In genomic region chr2:58516000-58516399, GRCm38 (mm10) we compare ENCODE assay signal across 12 mouse cellular contexts. TPM values are rescaled to one million over a fixed set of nuclear protein-coding genes. Genes with fewer than 3 reads are reported as not detected.
DNase-seq lines count a peak whose midpoint lies in the region; ATAC-seq and TF ChIP-seq lines count a peak whose summit lies in the region.
"Had no signal": no experiment of that assay in that cellular context is flagged by ENCODE, and none has a peak within 500 bp of the region (broad histone marks: within the 10 kb centered on the region; RNA-seq: fewer than 3 reads in every experiment).

No protein-coding gene starts in this region.

- H3K9ac ChIP-seq in forebrain, postnatal 0 days = no peak overlapping the region
- H3K9ac ChIP-seq in forebrain, embryonic 11.5 days (ENCODE audit: low read length) = no peak overlapping the region
- H3K9ac ChIP-seq in kidney, postnatal 0 days (ENCODE audit: low read depth, low read length) = no peak overlapping the region
- H3K9ac ChIP-seq in limb, embryonic 15.5 days = no peak overlapping the region

- no peaks in the 10 kb centered on the region for H3K36me3 ChIP-seq in forebrain, postnatal 0 days (ENCODE audit: insufficient read depth)
- H3K36me3 ChIP-seq in forebrain, embryonic 11.5 days (ENCODE audit: control insufficient read depth, insufficient read depth, low read length) = no peaks in the 10 kb centered on the region
- no peaks in the 10 kb centered on the region for H3K36me3 ChIP-seq in kidney, postnatal 0 days (ENCODE audit: insufficient read depth, low read length)
- 0 out of 2 replicates have a peak, but pooled peaks cover 4% of the 10 kb centered on the region for H3K36me3 ChIP-seq in limb, embryonic 15.5 days

- no peak for TF ChIP-seq CTCF in forebrain, postnatal 0 days (IDR thresholded peaks at IDR 0.05; ENCODE audit: low read depth)
- TF ChIP-seq CTCF in kidney, postnatal 0 days (IDR thresholded peaks at IDR 0.05; ENCODE audit: low read depth) = no peak

- no peak overlapping the region for H3K27ac ChIP-seq in forebrain, postnatal 0 days (ENCODE audit: low read depth, low read length)
- H3K27ac ChIP-seq in forebrain, embryonic 11.5 days (ENCODE audit: low read depth, low read length) = no peak overlapping the region
- peak overlapping the region; percentile 50; the same call in 1 of the 2 replicates for H3K27ac ChIP-seq in kidney, postnatal 0 days
- peak overlapping the region; percentile 55 for H3K27ac ChIP-seq in limb, embryonic 15.5 days

- no peak overlapping the region for H3K4me3 ChIP-seq in forebrain, postnatal 0 days (ENCODE audit: low read depth, low read length)
- H3K4me3 ChIP-seq in forebrain, embryonic 11.5 days (ENCODE audit: low read depth, low read length) = no peak overlapping the region
- H3K4me3 ChIP-seq in kidney, postnatal 0 days (replicated peaks; ENCODE audit: low read depth, low read length) = no peak overlapping the region
- no peak overlapping the region for H3K4me3 ChIP-seq in limb, embryonic 15.5 days

- H3K9me3 ChIP-seq in forebrain, postnatal 0 days (ENCODE audit: low read length) = no peaks in the 10 kb centered on the region
- no peaks in the 10 kb centered on the region for H3K9me3 ChIP-seq in forebrain, embryonic 11.5 days (ENCODE audit: control insufficient read depth, low read length)
- no peaks in the 10 kb centered on the region for H3K9me3 ChIP-seq in kidney, postnatal 0 days (replicated peaks; ENCODE audit: low read length)
- H3K9me3 ChIP-seq in limb, embryonic 15.5 days = no peaks in the 10 kb centered on the region

- H3K4me1 ChIP-seq in forebrain, postnatal 0 days (ENCODE audit: insufficient read depth) = peaks cover 4% of the 10 kb centered on the region; the same call in 1 of the 2 replicates
- no peaks in the 10 kb centered on the region for H3K4me1 ChIP-seq in forebrain, embryonic 11.5 days (replicated peaks; ENCODE audit: control insufficient read depth, insufficient read depth, low read length)
- peaks cover 5% of the 10 kb centered on the region; the same call in 1 of the 2 replicates for H3K4me1 ChIP-seq in kidney, postnatal 0 days (replicated peaks; ENCODE audit: insufficient read depth, low read length)
- H3K4me1 ChIP-seq in limb, embryonic 15.5 days = peaks cover 27% of the 10 kb centered on the region

- ATAC-seq in forebrain, postnatal 0 days = peak; percentile 21; the same call in 1 of the 2 replicates
- no peak for ATAC-seq in forebrain, embryonic 11.5 days (replicated peaks; ENCODE audit: low FRiP score)
- no peak for ATAC-seq in kidney, postnatal 0 days (replicated peaks; ENCODE audit: low FRiP score, low read depth)
- ATAC-seq in limb, embryonic 15.5 days (ENCODE audit: insufficient number of reproducible peaks, low FRiP score, low TSS enrichment, low read depth) = no peak

- H3K4me2 ChIP-seq in forebrain, postnatal 0 days (ENCODE audit: low read depth) = no peak overlapping the region
- no peak overlapping the region for H3K4me2 ChIP-seq in forebrain, embryonic 11.5 days (ENCODE audit: low read depth, low read length, severe bottlenecking)
- peak overlapping the region; percentile 41 for H3K4me2 ChIP-seq in kidney, postnatal 0 days (ENCODE audit: low read length)
- H3K4me2 ChIP-seq in limb, embryonic 15.5 days = no peak overlapping the region

- 42% methylated on average over 15 of the region's 15 CpGs for WGBS in forebrain, postnatal 0 days
- 57% methylated on average over 15 of the region's 15 CpGs for WGBS in forebrain, embryonic 11.5 days
- WGBS in kidney, postnatal 0 days = 33% methylated on average over 15 of the region's 15 CpGs
- WGBS in limb, embryonic 15.5 days = 44% methylated on average over 15 of the region's 15 CpGs

- H3K27me3 ChIP-seq in forebrain, postnatal 0 days (ENCODE audit: insufficient read depth, low read length) = no peaks in the 10 kb centered on the region
- H3K27me3 ChIP-seq in forebrain, embryonic 11.5 days (ENCODE audit: control insufficient read depth, insufficient read depth, low read length) = no peaks in the 10 kb centered on the region
- no peaks in the 10 kb centered on the region for H3K27me3 ChIP-seq in kidney, postnatal 0 days (ENCODE audit: insufficient read depth, low read length)
- H3K27me3 ChIP-seq in limb, embryonic 15.5 days = no peaks in the 10 kb centered on the region

- DNase-seq in forebrain, postnatal 0 days = no peak
- DNase-seq in forebrain, embryonic 11.5 days (ENCODE audit: low spot score) = no peak
- DNase-seq in kidney, postnatal 0 days (ENCODE audit: low spot score) = peak; percentile 19
- no peak for DNase-seq in kidney, postnatal 10 days
- DNase-seq in ZHBTc4 (ENCODE audit: low read depth, low spot score) = peak; percentile 71
- DNase-seq in gastrocnemius, postnatal 25 days = no peak
- DNase-seq in right cerebral cortex, adult 2 months (ENCODE audit: low spot score in 2 of 2) = no peak
- DNase-seq: layer of hippocampus, adult 9-11 months; spleen, adult 18-20 months had no signal

RNA-seq across cellular contexts. Expression of gene Gm17409, which starts 46.1 kb away (rescaled TPM):
- not detected in 2 replicates for total RNA-seq in forebrain, postnatal 0 days (2014; rRNA removed)
- polyA plus RNA-seq in forebrain, postnatal 0 days (2015; fragmentation: Nextera tagmentation; extraction: Ambion mirVana) = not detected in 2 replicates
- polyA plus RNA-seq in forebrain, embryonic 11.5 days (2014; fragmentation: Nextera tagmentation; extraction: Ambion mirVana) = not detected in 2 replicates
- not detected in 2 replicates for polyA plus RNA-seq in kidney, postnatal 0 days (2015; fragmentation: Nextera tagmentation; extraction: Ambion mirVana)
- not detected in 2 replicates for polyA plus RNA-seq in limb, embryonic 15.5 days (2015; fragmentation: Nextera tagmentation; extraction: Ambion mirVana)
- not detected for total RNA-seq in gastrocnemius, postnatal 25 days (2021)
- total RNA-seq: hematopoietic stem cell, adult 5-6 weeks had no signal
- polyA plus RNA-seq: thymus, postnatal 0 days had no signal

RNA-seq across cellular contexts. Expression of gene Acvr1, which starts 51.0 kb away (rescaled TPM):
- total RNA-seq in forebrain, postnatal 0 days (2014; rRNA removed) = 14.8 and 16.4 TPM in 2 replicates
- polyA plus RNA-seq in forebrain, postnatal 0 days (2015; fragmentation: Nextera tagmentation; extraction: Ambion mirVana) = 5.6 and 6.4 TPM in 2 replicates
- 5.1 and 5.9 TPM in 2 replicates for polyA plus RNA-seq in forebrain, embryonic 11.5 days (2014; fragmentation: Nextera tagmentation; extraction: Ambion mirVana)
- 5.4 and 5.5 TPM in 2 replicates for polyA plus RNA-seq in kidney, postnatal 0 days (2015; fragmentation: Nextera tagmentation; extraction: Ambion mirVana)
- polyA plus RNA-seq in limb, embryonic 15.5 days (2015; fragmentation: Nextera tagmentation; extraction: Ambion mirVana) = 8.1 and 8.7 TPM in 2 replicates
- 10 to 100 TPM; 12.4 to 16.2 TPM for total RNA-seq in gastrocnemius, postnatal 25 days (2021)

RNA-seq across cellular contexts. Expression of gene Upp2, which starts 51.1 kb away (rescaled TPM):
- 12.6 and 19.9 TPM in 2 replicates for total RNA-seq in forebrain, postnatal 0 days (2014; rRNA removed)
- 10.8 and 12.5 TPM in 2 replicates for polyA plus RNA-seq in forebrain, postnatal 0 days (2015; fragmentation: Nextera tagmentation; extraction: Ambion mirVana)
- polyA plus RNA-seq in forebrain, embryonic 11.5 days (2014; fragmentation: Nextera tagmentation; extraction: Ambion mirVana) = 4.9 and 7.5 TPM in 2 replicates
- 9.6 and 10.4 TPM in 2 replicates for polyA plus RNA-seq in kidney, postnatal 0 days (2015; fragmentation: Nextera tagmentation; extraction: Ambion mirVana)
- polyA plus RNA-seq in limb, embryonic 15.5 days (2015; fragmentation: Nextera tagmentation; extraction: Ambion mirVana) = 7.0 and 8.2 TPM in 2 replicates
- 1 to 10 TPM; 1.9 to 2.4 TPM for total RNA-seq in gastrocnemius, postnatal 25 days (2021)
- total RNA-seq: hematopoietic stem cell, adult 5-6 weeks had no signal

Comparison
In these comparisons a context has a peak if more than half of its experiments do, and no peak if none do; other contexts are left out.
1. DNase-seq: peak in kidney, postnatal 0 days (single experiment) and ZHBTc4 (single experiment); none in forebrain, postnatal 0 days (single experiment), forebrain, embryonic 11.5 days (single experiment), kidney, postnatal 10 days (single experiment), gastrocnemius, postnatal 25 days (single experiment) and right cerebral cortex, adult 2 months (0 of 2).
2. H3K27ac ChIP-seq: peak in kidney, postnatal 0 days (single experiment) and limb, embryonic 15.5 days (single experiment); none in forebrain, postnatal 0 days (single experiment) and forebrain, embryonic 11.5 days (single experiment).